Mouse (Mus musculus) heart, postnatal 0 days (tissue): ENCODE data around the gene B4galnt2. TPM values are rescaled to one million over a fixed set of nuclear protein-coding genes. Genes with fewer than 3 reads are reported as not detected.
A peak's percentile ranks its signal among the peaks of the same experiment; 100 is the strongest.

ENCODE experiments used
- ATAC-seq: fragments of 200-750 bp; cut with Nextera tagmentation; 2 replicates; pipeline ENCODE4 v1.8.0; 2017; ENCODE audit warnings: low read depth, moderate number of reproducible peaks, moderate library complexity; ENCODE audit not compliant: insufficient read depth
- DNase-seq: peaks from one replicate; pipeline ENCODE4 v3.0.0-alpha.2; 2016; ENCODE audit warnings: low spot score
- H3K27ac ChIP-seq: fragments of 300-500 bp; sonication (generic); 2 replicates; pipeline ENCODE4 v1.5.1; 2014; ENCODE audit warnings: low read depth, mild to moderate bottlenecking
- H3K27me3 ChIP-seq: fragments of 300-500 bp; sonication (generic); 2 replicates; pipeline ENCODE4 v1.6.1; 2014; ENCODE audit warnings: low read length, mixed read lengths; ENCODE audit not compliant: control insufficient read depth, insufficient read depth
- H3K36me3 ChIP-seq: fragments of 300-500 bp; sonication (generic); replicated peaks from 2 replicates; pipeline ENCODE4 v1.6.1; 2014; ENCODE audit warnings: low read length, mixed read lengths; ENCODE audit not compliant: control insufficient read depth, insufficient read depth
- H3K4me1 ChIP-seq: fragments of 300-500 bp; sonication (generic); 2 replicates; pipeline ENCODE4 v1.6.1; 2014; ENCODE audit warnings: antibody characterized with exemption; ENCODE audit not compliant: control insufficient read depth, insufficient read depth
- H3K4me2 ChIP-seq: fragments of 300-500 bp; sonication (generic); 2 replicates; pipeline ENCODE4 v1.6.1; 2014; ENCODE audit warnings: low read depth, mild to moderate bottlenecking, low read length, moderate library complexity
- H3K4me3 ChIP-seq: fragments of 300-500 bp; sonication (generic); 2 replicates; pipeline ENCODE4 v1.5.1; 2014; ENCODE audit warnings: low read depth, low read length
- H3K9ac ChIP-seq: fragments of 300-500 bp; sonication (generic); replicated peaks from 2 replicates; pipeline ENCODE4 v1.6.1; 2014; ENCODE audit warnings: low read depth, low read length, mixed read lengths
- H3K9me3 ChIP-seq: fragments of 300-500 bp; sonication (generic); replicated peaks from 2 replicates; pipeline ENCODE4 v1.6.1; 2016; ENCODE audit warnings: low read length; ENCODE audit not compliant: control insufficient read depth
- CTCF ChIP-seq: IDR thresholded peaks from 2 replicates; pipeline ENCODE4 v1.5.1; 2016; ENCODE audit warnings: antibody characterized with exemption, control low read depth, low read depth
- EP300 ChIP-seq: IDR thresholded peaks from 2 replicates; pipeline ENCODE4 v1.6.1; 2016; ENCODE audit warnings: antibody characterized with exemption, low read depth
- WGBS: fragments of 180-500 bp; shearing (Covaris S2); extraction: QIAGEN DNeasy Blood & Tissue Kit; methylation state at CpG from one replicate; pipeline ENCODE4 v1.1.7; 2014; 5-methylcytosine and 5-hydroxymethylcytosine counted together
- polyA plus RNA-seq: library from polyadenylated mRNA; unstranded; fragments of >200 nt; fragmentation: Nextera tagmentation; extraction: Ambion mirVana; gene quantifications from 2 replicates; pipeline ENCODE4 v1.2.1, GENCODE M21; 2015
- total RNA-seq: library from RNA; depleted of rRNA; stranded (reverse); fragments of >200 nt; gene quantifications from 2 replicates; pipeline ENCODE4 v1.2.3, GENCODE M21; 2014; ENCODE audit warnings: low replicate concordance

Gene B4galnt2
- total and polyA plus RNA-seq, 2 experiments from 2014 or later = 0.07 TPM; not detected in 1

DNA sequence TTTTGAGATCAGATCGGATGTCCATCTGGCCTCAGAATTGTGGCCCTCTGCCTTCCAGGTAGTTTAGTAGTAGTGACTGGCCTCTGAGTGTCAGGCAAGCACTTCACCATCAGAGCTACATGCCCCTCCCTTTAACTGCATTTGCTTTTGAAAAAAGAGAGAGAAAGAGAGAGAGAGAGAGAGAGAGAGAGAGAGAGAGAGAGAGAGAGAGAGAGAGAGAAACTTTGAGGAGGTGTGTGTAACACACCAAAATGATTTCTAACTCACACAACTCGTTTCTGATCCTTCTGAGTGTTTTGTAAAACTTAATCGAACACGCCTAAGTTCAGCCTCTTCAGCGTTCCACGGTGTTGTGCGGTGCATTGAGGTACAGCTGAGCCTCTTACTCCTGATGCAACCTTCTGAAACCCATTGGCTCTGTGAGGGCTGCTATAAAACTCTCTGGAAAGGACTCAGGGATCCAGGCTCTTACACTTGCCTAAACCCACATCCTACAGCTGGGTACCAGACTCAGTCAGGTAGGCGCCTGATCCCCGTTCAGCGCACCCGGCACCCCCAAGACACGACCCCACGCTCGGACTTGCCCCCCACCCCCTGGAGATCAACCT lies 628 bp downstream of the B4galnt2 start:
- Histone ChIP-seq H3K27ac (no peak overlapping the region), H3K27me3 (peaks cover 70% of the 10 kb centered on the region), H3K36me3 (no peaks in the 10 kb centered on the region), H3K4me3 (peak overlapping the region; percentile 33), H3K4me2 (peak overlapping the region; percentile 30), H3K9ac (no peak overlapping the region), H3K9me3 (no peaks in the 10 kb centered on the region), H3K4me1 (peaks cover 10% of the 10 kb centered on the region; the same call in 1 of the 2 replicates)
- 6% methylated on average over 14 of the region's 14 CpGs for WGBS
- no peak for TF ChIP-seq EP300
- no peak for TF ChIP-seq CTCF
- DNase-seq = no peak
- no peak for ATAC-seq

DNA sequence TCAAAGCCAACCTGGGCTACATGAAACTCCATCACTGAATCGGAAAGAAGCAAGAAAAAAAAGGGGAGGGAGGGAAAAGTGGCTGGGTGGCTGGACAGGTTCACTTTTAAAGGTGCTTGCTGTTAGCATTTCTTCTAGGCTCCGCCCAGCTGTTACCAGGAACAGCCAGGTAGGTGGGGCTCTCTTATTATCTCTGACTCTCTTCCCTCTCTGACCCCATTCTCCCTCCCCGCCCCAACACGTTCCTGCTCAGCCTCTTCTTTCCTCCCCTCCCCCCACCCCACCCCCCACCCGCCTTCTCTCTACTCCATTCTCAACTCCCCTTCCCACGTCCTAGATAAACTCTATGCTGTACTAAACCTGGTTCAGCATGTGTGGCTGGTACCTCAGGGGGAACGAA lies 3.1 kb downstream of the B4galnt2 start:
- H3K4me1 ChIP-seq = peaks cover 10% of the 10 kb centered on the region; the same call in 1 of the 2 replicates
- H3K4me3 ChIP-seq = no peak overlapping the region
- H3K36me3 ChIP-seq = no peaks in the 10 kb centered on the region
- no peak overlapping the region for H3K4me2 ChIP-seq
- ATAC-seq (no peak), DNase-seq (no peak)
- peaks cover 51% of the 10 kb centered on the region for H3K27me3 ChIP-seq
- H3K9ac ChIP-seq = no peak overlapping the region
- 31% methylated on average over 7 of the region's 7 CpGs for WGBS
- no peak overlapping the region for H3K27ac ChIP-seq
- TF ChIP-seq CTCF (no peak), EP300 (no peak)
- no peaks in the 10 kb centered on the region for H3K9me3 ChIP-seq

DNA sequence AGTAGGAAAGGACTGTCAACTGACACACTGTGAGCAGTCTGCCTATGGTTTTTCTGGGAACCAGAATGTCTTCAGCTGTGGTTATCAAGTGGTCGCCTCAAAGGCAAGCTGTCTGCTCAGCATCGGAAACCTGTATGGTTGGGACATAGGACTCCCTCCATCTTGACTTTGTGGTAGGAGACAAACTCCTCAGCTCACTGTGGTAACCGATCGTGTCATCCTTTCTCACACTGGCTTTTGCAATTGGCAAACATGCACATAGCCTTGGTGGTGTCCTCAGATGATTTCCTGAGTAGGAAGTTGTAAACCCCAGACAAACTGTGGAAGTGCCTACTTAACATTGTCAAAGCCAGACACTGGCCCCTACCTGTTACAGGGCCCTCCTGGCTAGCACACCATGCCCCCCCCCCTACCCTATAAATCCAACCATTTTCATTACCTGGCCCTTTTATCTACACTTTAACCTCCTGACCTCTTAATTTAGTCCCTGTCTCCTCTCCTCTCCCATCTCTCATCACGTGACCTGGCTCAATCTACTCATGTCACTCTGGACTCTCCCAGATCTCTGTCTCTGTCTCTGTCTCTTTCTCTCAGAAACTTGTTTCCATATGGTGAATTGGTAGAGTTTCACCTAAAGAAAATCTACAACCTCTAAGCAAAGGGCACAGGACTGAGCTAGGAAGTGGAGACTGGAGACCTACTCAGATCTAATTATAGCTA lies 6.7 kb downstream of the B4galnt2 start:
- ATAC-seq = no peak
- H3K9ac ChIP-seq = no peak overlapping the region
- no peaks in the 10 kb centered on the region for H3K36me3 ChIP-seq
- no peaks in the 10 kb centered on the region for H3K4me1 ChIP-seq
- peaks cover 17% of the 10 kb centered on the region for H3K27me3 ChIP-seq
- no peak overlapping the region for H3K4me3 ChIP-seq
- H3K4me2 ChIP-seq = no peak overlapping the region
- H3K9me3 ChIP-seq = no peaks in the 10 kb centered on the region
- H3K27ac ChIP-seq = no peak overlapping the region
- no peak for DNase-seq
- no peak for TF ChIP-seq CTCF
- TF ChIP-seq EP300 = no peak
- 78% methylated on average over 5 of the region's 5 CpGs for WGBS

DNA sequence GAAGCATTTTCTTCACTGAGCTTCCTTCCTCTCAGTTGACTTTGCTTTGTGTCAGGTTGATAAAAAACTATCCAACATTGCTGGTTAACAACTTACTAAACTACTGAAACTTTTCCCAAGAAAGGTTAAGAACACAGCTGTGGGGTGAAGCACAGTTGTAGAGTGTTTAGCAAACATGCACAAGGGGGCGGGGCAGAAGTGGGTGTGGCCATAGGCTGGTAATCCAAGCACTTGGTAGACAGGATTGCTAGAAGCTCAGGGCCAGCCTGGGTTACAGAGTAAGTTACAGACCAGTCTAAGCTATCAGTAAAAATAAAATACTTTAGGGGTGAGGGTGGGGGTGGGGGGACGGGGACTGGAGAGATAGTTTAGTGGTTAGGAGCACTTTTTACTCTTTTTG lies 10.4 kb downstream of the B4galnt2 start:
- no peak overlapping the region for H3K9ac ChIP-seq
- no peak for DNase-seq
- TF ChIP-seq EP300 (no peak), CTCF (no peak)
- no peaks in the 10 kb centered on the region for H3K9me3 ChIP-seq
- H3K4me3 ChIP-seq = no peak overlapping the region
- no peaks in the 10 kb centered on the region for H3K36me3 ChIP-seq
- no peak for ATAC-seq
- no peaks in the 10 kb centered on the region for H3K27me3 ChIP-seq
- H3K4me2 ChIP-seq = no peak overlapping the region
- no peak overlapping the region for H3K27ac ChIP-seq
- H3K4me1 ChIP-seq = no peaks in the 10 kb centered on the region
- WGBS = 56% methylated on average over 2 of the region's 2 CpGs

DNA sequence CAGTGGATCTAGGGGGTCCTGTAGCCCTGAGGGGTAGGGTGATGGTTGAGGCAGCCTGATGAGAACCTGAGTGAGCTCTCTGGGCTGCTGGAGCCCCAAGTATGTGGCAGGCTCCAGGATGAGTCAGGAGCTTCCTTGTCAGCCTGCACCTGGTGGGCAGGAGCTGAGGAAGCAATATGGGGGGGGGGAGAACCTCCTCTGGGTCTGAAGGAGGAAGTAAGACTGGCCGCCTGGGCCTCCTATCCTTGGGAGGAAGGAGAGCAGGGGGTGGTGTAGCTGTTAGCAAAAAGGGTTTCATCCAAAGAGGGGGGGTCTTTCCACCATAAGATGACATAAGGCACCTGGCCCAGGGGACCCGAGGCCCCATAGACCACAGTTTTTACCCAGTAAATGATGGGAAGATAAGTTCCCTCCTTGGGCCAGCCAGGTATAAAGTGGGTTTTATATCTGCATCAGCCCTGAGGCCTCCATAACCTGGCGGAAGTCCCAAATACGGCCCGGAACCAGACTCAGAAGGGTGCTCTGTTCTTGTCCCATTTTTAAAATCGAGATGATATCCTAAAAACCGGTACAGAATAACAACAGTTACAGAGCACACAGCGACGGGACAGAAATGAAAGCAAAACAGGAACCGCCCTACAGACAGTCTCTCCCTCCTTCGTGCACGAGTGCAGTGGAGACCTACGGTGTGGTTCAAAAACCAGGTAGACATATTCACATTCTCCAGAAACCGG lies 18.1 kb downstream of the B4galnt2 start:
- TF ChIP-seq CTCF (no peak), EP300 (no peak)
- Histone ChIP-seq H3K27me3 (no peaks in the 10 kb centered on the region), H3K36me3 (no peaks in the 10 kb centered on the region), H3K4me2 (no peak overlapping the region; the same call in 1 of the 2 replicates), H3K4me1 (no peaks in the 10 kb centered on the region), H3K4me3 (no peak overlapping the region), H3K9me3 (no peaks in the 10 kb centered on the region), H3K9ac (no peak overlapping the region), H3K27ac (no peak overlapping the region)
- WGBS = 76% methylated on average over 14 of the region's 14 CpGs
- DNase-seq (no peak), ATAC-seq (no peak)
